Mouse (Mus musculus) gastrocnemius, postnatal 14 days (tissue): ENCODE measurements around the gene Cyp2f2. TPM values are rescaled to one million over a fixed set of nuclear protein-coding genes. Genes with fewer than 3 reads are reported as not detected.

Experiments used
- DNase-seq: peaks from one replicate; pipeline ENCODE4 v3.0.0; 2021; ENCODE audit warnings: mixed read lengths
- intact Hi-C: fragments of 180-260 bp; cut with DNase I; formaldehyde crosslinking; loops from one replicate; pipeline ENCODE4 v1.15.1; 2025; ENCODE audit warnings: low total_unique reads
- microRNA-seq, 2 experiments: library from miRNA; unstranded; fragments of <30 nt; microRNA quantifications; one replicate each; pipeline ENCODE4 v1.2.0; 2021
- total RNA-seq, 2 experiments: library from RNA; stranded (reverse); gene quantifications; 2 replicates each; pipeline ENCODE4 v1.2.3; 2021

The Cyp2f2 gene
- total RNA-seq, 2 experiments from 2014 or later, result 0.21 TPM; not detected in 1

- DNase-seq, result no peak
- intact Hi-C loops, result no loop called here
Measured at GRCm38 (mm10) chr7:27170981-27171380, 51.3 kb downstream of the Cyp2f2 start.

- intact Hi-C loops, result no loop called here
- DNase-seq, result no peak
Measured at GRCm38 (mm10) chr7:27174496-27174895, 54.8 kb downstream of the Cyp2f2 start.

DNA sequence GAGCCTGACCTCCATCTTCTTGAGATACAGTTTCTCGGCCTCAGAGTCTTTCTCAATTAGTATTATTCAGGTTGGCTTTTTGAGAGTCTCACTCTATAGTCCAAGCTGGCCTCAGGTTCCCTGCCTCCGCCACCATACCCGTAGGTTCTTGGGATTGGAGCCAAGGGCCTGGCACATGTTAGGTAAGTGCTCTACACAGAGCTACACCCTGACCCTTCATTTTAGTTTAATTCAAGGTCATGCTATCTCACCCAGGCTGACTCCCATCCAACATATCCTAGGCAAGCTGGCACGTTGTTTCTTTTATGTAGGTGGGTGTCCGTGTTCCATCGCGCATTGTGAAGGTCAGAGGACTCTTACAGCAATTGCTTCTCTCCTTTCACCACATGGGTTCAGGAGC is 55.2 kb downstream of the Cyp2f2 start:
- intact Hi-C loops, result no loop called here

GRCm38 (mm10) chr7:27177942-27178323 is 58.2 kb downstream of the Cyp2f2 start:
- DNase-seq, result no peak

More for the DNA sequence above, 55.2 kb downstream of the Cyp2f2 start:
- no peak for DNase-seq

DNA sequence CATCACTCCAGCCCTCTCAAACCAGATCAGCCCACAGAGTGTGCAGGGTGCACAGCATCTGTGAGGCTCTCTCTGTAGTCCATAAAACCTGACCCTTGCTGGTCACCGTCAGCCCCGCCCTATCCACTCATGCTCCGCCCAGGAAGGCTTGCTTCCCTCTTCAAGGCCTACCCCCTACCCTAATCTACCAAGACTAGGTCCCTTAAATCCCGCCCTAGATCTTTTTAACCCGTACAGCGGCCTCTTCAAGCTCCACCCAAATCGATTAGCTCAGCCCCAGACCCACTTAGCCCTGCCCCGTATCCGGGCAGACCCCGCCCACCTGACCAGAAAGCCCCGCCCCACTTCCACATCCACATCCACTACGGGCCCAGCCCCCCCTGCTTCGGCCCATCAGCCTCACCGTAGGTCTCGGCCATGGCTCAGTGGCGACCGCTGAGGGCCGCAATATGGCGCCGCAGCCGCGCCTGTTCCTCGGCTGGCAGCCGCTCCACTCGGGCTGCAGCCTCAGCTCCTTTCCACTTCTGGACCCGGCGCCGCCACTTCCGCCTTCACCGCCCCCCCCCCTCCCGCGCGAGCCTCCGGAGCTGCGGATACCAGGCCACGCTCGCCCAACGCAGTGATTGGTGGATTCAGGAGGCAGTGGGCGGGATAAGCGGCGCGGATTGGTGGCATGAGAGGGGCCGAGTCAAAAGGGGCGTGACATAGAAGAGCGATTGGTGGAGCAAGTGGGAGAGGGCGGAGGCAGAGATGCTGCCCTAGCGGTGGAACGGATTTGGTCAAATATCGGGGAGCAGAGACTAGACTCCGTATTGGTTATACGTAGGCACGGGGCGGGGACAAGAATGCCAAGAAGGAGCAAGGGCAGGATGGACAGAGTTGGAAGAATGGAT is 58.9 kb downstream of the Cyp2f2 start, which contains the start of gene Rab4b:
Gene Rab4b (minus strand): TSS at position 573 of the 893 bp plus-strand sequence.
- intact Hi-C loops, result no loop called here

More at GRCm38 (mm10) chr7:27177942-27178323, 58.2 kb downstream of the Cyp2f2 start:
- intact Hi-C loops, result no loop called here

DNA sequence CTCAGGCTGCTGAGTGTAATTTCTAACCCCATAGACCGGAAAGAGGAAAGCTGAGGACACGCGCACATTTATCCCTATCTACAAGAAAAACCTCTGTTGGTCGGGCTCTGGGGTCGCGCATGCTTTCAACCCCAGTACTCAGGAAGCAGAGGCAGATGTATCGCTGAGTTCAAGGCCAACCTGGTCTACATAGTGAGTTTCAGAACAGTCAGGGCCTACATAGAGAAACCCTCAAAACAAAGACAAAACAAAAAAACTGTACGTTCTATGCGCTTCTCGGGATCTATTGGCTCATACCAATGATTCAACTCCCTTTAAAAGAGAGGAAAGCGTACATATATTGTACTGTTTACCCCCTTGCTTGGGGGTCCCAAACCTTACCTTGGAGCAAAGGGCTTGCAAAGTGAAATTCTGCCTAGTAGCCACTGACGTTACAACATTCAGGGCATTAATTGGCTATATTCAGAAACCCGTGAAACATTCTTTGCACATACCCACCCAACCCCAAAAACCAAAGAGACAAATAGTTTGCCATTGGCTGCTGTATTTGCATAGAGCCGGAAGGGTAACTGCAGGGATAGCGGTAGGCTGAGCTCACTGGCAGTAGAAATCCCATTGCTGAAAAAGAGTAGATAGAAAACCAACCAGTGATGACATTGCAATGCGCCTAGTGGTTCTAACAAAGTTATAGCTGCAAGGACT is 59.7 kb downstream of the Cyp2f2 start:
- no peak for DNase-seq
- intact Hi-C loops, result no loop called here

More for the DNA sequence above, 58.9 kb downstream of the Cyp2f2 start, which contains the start of gene Rab4b:
- peak; percentile 98 for DNase-seq

- DNase-seq, result peak; percentile 74
- intact Hi-C loops, result no loop called here
Measured at GRCm38 (mm10) chr7:27180036-27180435, 60.3 kb downstream of the Cyp2f2 start.

DNA sequence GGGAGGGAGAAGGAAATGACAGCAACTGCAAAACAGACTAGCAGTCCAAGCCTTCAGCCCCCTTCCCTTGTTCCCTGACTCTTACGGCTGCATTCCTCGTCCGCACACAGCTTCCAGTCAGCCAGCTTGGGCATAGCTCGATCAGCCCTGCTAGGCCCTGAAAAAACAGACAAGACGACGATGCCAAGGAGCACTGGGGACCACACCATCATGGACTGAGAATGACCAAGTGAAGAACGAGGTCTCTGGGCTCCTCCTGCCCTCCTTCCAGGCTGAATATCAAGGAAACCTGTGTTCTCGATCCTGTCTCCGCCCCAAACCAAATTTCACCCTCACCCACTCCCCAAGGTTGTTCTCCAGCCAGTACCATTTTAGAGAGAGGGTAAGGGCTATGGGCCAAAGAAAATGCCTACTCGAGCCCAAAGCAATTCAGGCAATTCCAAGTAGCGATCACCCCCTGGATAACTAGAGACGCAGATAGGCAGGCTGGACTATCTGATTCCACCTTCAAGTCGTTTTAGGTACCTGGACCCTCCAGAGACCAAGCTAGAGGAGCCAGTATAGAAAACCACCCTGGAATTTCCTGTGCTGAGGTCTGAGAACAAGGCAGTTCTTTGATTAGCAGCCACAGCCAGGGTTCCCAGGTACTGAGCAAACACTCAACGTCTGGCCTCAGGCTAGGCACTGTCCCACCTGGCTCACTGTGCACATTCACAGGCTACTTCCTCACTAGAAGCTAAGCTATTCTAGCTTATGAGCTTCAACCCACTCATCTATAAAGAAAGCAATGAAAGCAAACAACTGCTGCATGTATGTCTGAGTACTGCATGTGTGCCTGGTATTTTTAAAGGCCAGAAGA is 61.4 kb downstream of the Cyp2f2 start, which contains the start of the genes Gm21983 and Mia:
Gene Gm21983 (minus strand): TSS at position 250 of the 859 bp plus-strand sequence.
Gene Mia (minus strand): TSS at position 321 of the 859 bp plus-strand sequence.
- DNase-seq, result no peak
- intact Hi-C loops, result no loop called here

DNA sequence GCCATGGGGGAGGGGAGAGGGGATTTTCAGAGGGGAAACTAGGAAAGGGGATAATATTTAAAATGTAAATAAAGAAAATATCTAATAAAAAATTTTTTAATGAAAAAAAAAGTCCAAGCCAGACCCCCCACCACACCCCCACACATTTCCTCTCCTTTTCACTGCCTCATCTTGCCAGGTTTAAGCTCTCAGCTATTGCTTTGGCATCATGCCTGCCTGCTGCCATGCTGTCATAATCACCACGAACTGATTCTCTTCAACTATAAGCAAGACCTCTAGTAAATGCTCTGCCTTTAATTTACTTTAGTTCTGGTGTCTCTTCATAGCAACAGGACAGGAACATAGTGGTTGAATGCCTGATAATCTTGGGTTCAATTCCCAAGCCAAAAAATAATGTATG is 62.8 kb downstream of the Cyp2f2 start:
- DNase-seq, result no peak
- intact Hi-C loops, result no loop called here

Small RNAs within 50 kb of the gene (microRNA-seq; reads per million reads assigned to microRNA genes)
- gene Mir3101, result 0 reads per million in 2 experiments

Other genes with a start within 250 kb of the Cyp2f2 start
- not detected for gene Cyp2a22, start 180.5 kb upstream of the Cyp2f2 start, total RNA-seq
- gene Cyp2a12, start 90.8 kb upstream of the Cyp2f2 start, total RNA-seq, result not detected
- not detected for gene Cyp2t4, start 33.8 kb downstream of the Cyp2f2 start, total RNA-seq
- gene Egln2, start 46.9 kb downstream of the Cyp2f2 start, total RNA-seq, result 10 to 100 TPM; 83.0 to 87.9 TPM
- gene Rab4b, start 59.0 kb downstream of the Cyp2f2 start, total RNA-seq, result 10 to 100 TPM; 19.7 to 20.0 TPM
- not detected for gene Gm21983, start 61.2 kb downstream of the Cyp2f2 start, total RNA-seq
- gene Mia, start 61.2 kb downstream of the Cyp2f2 start, total RNA-seq, result under 1 TPM; 0.44 to 0.68 TPM
- 10 to 100 TPM; 11.8 to 13.4 TPM for gene BC024978, start 75.9 kb downstream of the Cyp2f2 start, total RNA-seq
- 10 to 100 TPM; 32.2 to 34.7 TPM for gene Snrpa, start 76.4 kb downstream of the Cyp2f2 start, total RNA-seq
- gene Itpkc, start 108.8 kb downstream of the Cyp2f2 start, total RNA-seq, result 1 to 10 TPM; 3.2 to 3.9 TPM
- gene Coq8b, start 113.1 kb downstream of the Cyp2f2 start, total RNA-seq, result 1 to 10 TPM; 3.9 to 4.1 TPM
- gene Numbl, start 138.5 kb downstream of the Cyp2f2 start, total RNA-seq, result 10 to 100 TPM in 1 of 2 experiments, 1 to 10 TPM in 1; 8.0 to 10.2 TPM
- 100 to 1,000 TPM; 122 to 151 TPM for gene Ltbp4, start 217.8 kb downstream of the Cyp2f2 start, total RNA-seq
- 1 to 10 TPM; 3.5 to 5.3 TPM for gene Shkbp1, start 236.1 kb downstream of the Cyp2f2 start, total RNA-seq
- under 1 TPM in 1 of 2 experiments, not detected in 1; 0.90 TPM for gene Gm20479, start 237.5 kb downstream of the Cyp2f2 start, total RNA-seq